Mouse (Mus musculus): Measurements from ENCODE around the gene Plin4.

Gene Plin4

GRCm38 (mm10) chr17:56057381-56058120 is 52.1 kb downstream of the Plin4 start:
- DNase-seq (ENCODE audit: low spot score): no peak

GRCm38 (mm10) chr17:56055945-56056678 is 53.5 kb downstream of the Plin4 start:
- no peak for DNase-seq (ENCODE audit: low spot score)

DNA sequence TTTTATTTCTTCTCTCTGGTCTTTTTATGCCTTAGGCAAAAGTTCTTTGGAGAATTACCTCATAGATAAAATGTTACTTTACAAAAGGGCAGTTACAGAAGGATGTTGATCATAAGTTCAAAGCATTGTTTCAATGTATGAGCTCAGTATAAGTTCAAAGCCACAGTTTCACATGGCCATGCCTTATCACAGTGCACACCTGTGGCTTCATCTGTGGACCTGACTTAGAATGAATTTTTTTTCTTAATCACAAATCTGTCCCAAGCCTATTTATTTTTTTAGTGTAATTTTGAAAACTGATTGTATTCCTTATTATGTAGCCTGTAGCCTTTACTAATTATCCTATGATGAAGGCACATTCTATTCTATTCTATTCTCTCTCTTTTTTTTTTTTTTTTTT is 54.7 kb downstream of the Plin4 start:
- DNase-seq (ENCODE audit: low spot score): no peak

- no peak for DNase-seq (ENCODE audit: low spot score)
Observed at GRCm38 (mm10) chr17:56051369-56051768, 58.2 kb downstream of the Plin4 start.

Data from ovary, postnatal 36 days (tissue).